Mouse (Mus musculus) embryonic facial prominence, embryonic 12.5 days (tissue): Measurements from ENCODE around the gene Ccdc57. TPM values are rescaled to one million over a fixed set of nuclear protein-coding genes. Genes with fewer than 3 reads are reported as not detected.

ENCODE experiments used
- ATAC-seq: fragments of 200-750 bp; cut with Nextera tagmentation; 2 replicates; pipeline ENCODE4 v1.8.0; 2017; ENCODE audit not compliant: insufficient number of reproducible peaks, insufficient read depth, low FRiP score, low TSS enrichment
- H3K27ac ChIP-seq: fragments of 300-500 bp; sonication (generic); 2 replicates; pipeline ENCODE4 v1.5.1; 2016; ENCODE audit warnings: mild to moderate bottlenecking
- H3K27me3 ChIP-seq: fragments of 300-500 bp; sonication (generic); 2 replicates; pipeline ENCODE4 v1.6.1; 2016; ENCODE audit warnings: mild to moderate bottlenecking, moderate library complexity
- H3K36me3 ChIP-seq: fragments of 300-500 bp; sonication (generic); 2 replicates; pipeline ENCODE4 v1.6.1; 2016; ENCODE audit warnings: mild to moderate bottlenecking
- H3K4me1 ChIP-seq: fragments of 300-500 bp; sonication (generic); 2 replicates; pipeline ENCODE4 v1.6.1; 2016
- H3K4me2 ChIP-seq: fragments of 300-500 bp; sonication (generic); replicated peaks from 2 replicates; pipeline ENCODE4 v1.6.1; 2016; ENCODE audit warnings: mild to moderate bottlenecking, moderate library complexity
- H3K4me3 ChIP-seq: fragments of 300-500 bp; sonication (generic); 2 replicates; pipeline ENCODE4 v1.5.1; 2016; ENCODE audit warnings: mild to moderate bottlenecking
- H3K9ac ChIP-seq: fragments of 300-500 bp; sonication (generic); 2 replicates; pipeline ENCODE4 v1.6.1; 2016; ENCODE audit warnings: mild to moderate bottlenecking, moderate library complexity
- H3K9me3 ChIP-seq: fragments of 300-500 bp; sonication (generic); 2 replicates; pipeline ENCODE4 v1.6.1; 2016; ENCODE audit warnings: mild to moderate bottlenecking, moderate library complexity
- WGBS: fragments of 180-500 bp; shearing (Covaris S2); methylation state at CpG from one replicate; pipeline ENCODE4 v1.1.7; 2016; 5-methylcytosine and 5-hydroxymethylcytosine counted together
- polyA plus RNA-seq: library from polyadenylated mRNA; unstranded; fragments of >200 nt; fragmentation: Nextera tagmentation; extraction: Ambion mirVana; gene quantifications from 2 replicates; pipeline ENCODE4 v1.2.1, GENCODE M21; 2016

The Ccdc57 gene
- polyA plus RNA-seq, 1 experiment from 2014 or later, result 7.5 TPM

- peak overlapping the region; percentile 97 for H3K4me2 ChIP-seq
- peaks cover 44% of the 10 kb centered on the region for H3K36me3 ChIP-seq
- H3K27ac ChIP-seq, result peak overlapping the region; percentile 98
- no peaks in the 10 kb centered on the region for H3K9me3 ChIP-seq
- no peak for ATAC-seq
- peak overlapping the region; percentile 83 for H3K4me3 ChIP-seq
- WGBS, result under 1% methylated on average over 14 of the region's 14 CpGs
- H3K27me3 ChIP-seq, result no peaks in the 10 kb centered on the region
- peak overlapping the region; percentile 92 for H3K9ac ChIP-seq
- peaks cover 38% of the 10 kb centered on the region for H3K4me1 ChIP-seq
Observed at GRCm38 (mm10) chr11:120822831-120823550, 109.7 kb downstream of the Ccdc57 start.

- H3K36me3 ChIP-seq, result peaks cover 51% of the 10 kb centered on the region
- peak overlapping the region; percentile 97 for H3K4me2 ChIP-seq
- no peak for ATAC-seq
Observed at GRCm38 (mm10) chr11:120822321-120822720, 110.4 kb downstream of the Ccdc57 start.

GRCm38 (mm10) chr11:120821076-120821922, 111.4 kb downstream of the Ccdc57 start:
- Histone ChIP-seq H3K27ac (no peak overlapping the region), H3K36me3 (peaks cover 61% of the 10 kb centered on the region), H3K4me2 (peak overlapping the region; percentile 97), H3K9me3 (no peaks in the 10 kb centered on the region), H3K27me3 (no peaks in the 10 kb centered on the region), H3K9ac (peak overlapping the region; percentile 92), H3K4me1 (peaks cover 35% of the 10 kb centered on the region), H3K4me3 (peak overlapping the region; percentile 83; the same call in 1 of the 2 replicates)
- no peak for ATAC-seq
- WGBS, result 83% methylated on average over 14 of the region's 14 CpGs

More at GRCm38 (mm10) chr11:120822321-120822720, 110.4 kb downstream of the Ccdc57 start:
- no peaks in the 10 kb centered on the region for H3K27me3 ChIP-seq
- H3K4me3 ChIP-seq, result peak overlapping the region; percentile 83
- no peaks in the 10 kb centered on the region for H3K9me3 ChIP-seq
- H3K27ac ChIP-seq, result no peak overlapping the region
- H3K9ac ChIP-seq, result peak overlapping the region; percentile 92
- WGBS, result 66% methylated on average over 4 of the region's 4 CpGs
- H3K4me1 ChIP-seq, result peaks cover 38% of the 10 kb centered on the region

GRCm38 (mm10) chr11:120820546-120820945, 112.1 kb downstream of the Ccdc57 start:
- no peak overlapping the region for H3K27ac ChIP-seq
- no peak overlapping the region for H3K4me2 ChIP-seq
- H3K4me1 ChIP-seq, result peaks cover 29% of the 10 kb centered on the region
- no peak overlapping the region for H3K4me3 ChIP-seq
- H3K9me3 ChIP-seq, result no peaks in the 10 kb centered on the region
- WGBS, result 94% methylated on average over 14 of the region's 14 CpGs
- no peak for ATAC-seq
- peak overlapping the region; percentile 9; the same call in 1 of the 2 replicates for H3K9ac ChIP-seq
- H3K36me3 ChIP-seq, result peaks cover 68% of the 10 kb centered on the region
- no peaks in the 10 kb centered on the region for H3K27me3 ChIP-seq

GRCm38 (mm10) chr11:120819556-120819955, 113.1 kb downstream of the Ccdc57 start:
- Histone ChIP-seq H3K9ac (no peak overlapping the region), H3K27me3 (no peaks in the 10 kb centered on the region), H3K4me2 (no peak overlapping the region), H3K36me3 (peaks cover 78% of the 10 kb centered on the region), H3K4me1 (peaks cover 22% of the 10 kb centered on the region), H3K4me3 (no peak overlapping the region), H3K9me3 (no peaks in the 10 kb centered on the region), H3K27ac (no peak overlapping the region)
- ATAC-seq, result no peak
- 95% methylated on average over 6 of the region's 6 CpGs for WGBS

GRCm38 (mm10) chr11:120818251-120818650, 114.4 kb downstream of the Ccdc57 start:
- Histone ChIP-seq H3K4me2 (no peak overlapping the region), H3K9ac (no peak overlapping the region), H3K36me3 (peaks cover 91% of the 10 kb centered on the region), H3K27ac (no peak overlapping the region), H3K4me1 (peaks cover 22% of the 10 kb centered on the region), H3K9me3 (no peaks in the 10 kb centered on the region), H3K4me3 (no peak overlapping the region), H3K27me3 (no peaks in the 10 kb centered on the region)
- 95% methylated on average over 13 of the region's 13 CpGs for WGBS
- ATAC-seq, result no peak

- Histone ChIP-seq H3K9ac (no peak overlapping the region), H3K9me3 (no peaks in the 10 kb centered on the region), H3K4me2 (no peak overlapping the region), H3K27me3 (no peaks in the 10 kb centered on the region), H3K36me3 (peaks cover 100% of the 10 kb centered on the region), H3K27ac (no peak overlapping the region), H3K4me3 (no peak overlapping the region), H3K4me1 (peaks cover 16% of the 10 kb centered on the region)
- WGBS, result 92% methylated on average over 6 of the region's 6 CpGs
- ATAC-seq, result no peak
Observed at GRCm38 (mm10) chr11:120817358-120817757, 115.3 kb downstream of the Ccdc57 start.

- Histone ChIP-seq H3K4me2 (no peak overlapping the region), H3K36me3 (peaks cover 100% of the 10 kb centered on the region), H3K9me3 (no peaks in the 10 kb centered on the region), H3K9ac (no peak overlapping the region), H3K4me1 (no peaks in the 10 kb centered on the region), H3K27ac (no peak overlapping the region), H3K27me3 (no peaks in the 10 kb centered on the region), H3K4me3 (no peak overlapping the region)
- ATAC-seq, result no peak
- 97% methylated on average over 16 of the region's 16 CpGs for WGBS
Observed at GRCm38 (mm10) chr11:120812068-120812467, 120.6 kb downstream of the Ccdc57 start.

GRCm38 (mm10) chr11:120808010-120808409, 124.7 kb downstream of the Ccdc57 start:
- Histone ChIP-seq H3K9me3 (no peaks in the 10 kb centered on the region), H3K36me3 (peaks cover 77% of the 10 kb centered on the region), H3K9ac (no peak overlapping the region), H3K4me1 (no peaks in the 10 kb centered on the region), H3K27ac (no peak overlapping the region), H3K4me3 (no peak overlapping the region), H3K27me3 (no peaks in the 10 kb centered on the region), H3K4me2 (no peak overlapping the region)
- ATAC-seq, result no peak
- WGBS, result 93% methylated on average over 12 of the region's 12 CpGs

GRCm38 (mm10) chr11:120805375-120806298, 127.0 kb downstream of the Ccdc57 start:
- no peak for ATAC-seq
- Histone ChIP-seq H3K9me3 (no peaks in the 10 kb centered on the region), H3K4me2 (no peak overlapping the region), H3K9ac (no peak overlapping the region), H3K27me3 (no peaks in the 10 kb centered on the region), H3K4me1 (no peaks in the 10 kb centered on the region), H3K27ac (no peak overlapping the region), H3K36me3 (peaks cover 54% of the 10 kb centered on the region), H3K4me3 (no peak overlapping the region)
- 87% methylated on average over 7 of the region's 7 CpGs for WGBS

GRCm38 (mm10) chr11:120804769-120805168, 127.9 kb downstream of the Ccdc57 start:
- Histone ChIP-seq H3K27ac (no peak overlapping the region), H3K9me3 (no peaks in the 10 kb centered on the region), H3K4me2 (no peak overlapping the region), H3K4me3 (no peak overlapping the region), H3K36me3 (peaks cover 45% of the 10 kb centered on the region), H3K9ac (no peak overlapping the region), H3K4me1 (peaks cover 5% of the 10 kb centered on the region; the same call in 1 of the 2 replicates), H3K27me3 (no peaks in the 10 kb centered on the region)
- ATAC-seq, result no peak
- WGBS, result 72% methylated on average over 4 of the region's 4 CpGs
